Mouse (Mus musculus) myocyte (in vitro differentiated cells): ENCODE data around the gene Wtap.
"Not testable (repeated sequence)": the region's sequence is repeated elsewhere in the genome, so short reads cannot be mapped to it uniquely, and the experiment has no call there.

Experiments used
- MAX ChIP-seq: IDR thresholded peaks from one replicate; pipeline ENCODE4 v1.6.1; 2011; ENCODE audit warnings: low read depth, mild to moderate bottlenecking, control low read depth
- POLR2A ChIP-seq: IDR thresholded peaks from one replicate; pipeline ENCODE4 v1.6.1; 2011; ENCODE audit warnings: low read depth, mild to moderate bottlenecking, control low read depth, moderate library complexity; ENCODE audit not compliant: insufficient read length
- POLR2AphosphoS2 ChIP-seq: IDR thresholded peaks from one replicate; pipeline ENCODE4 v1.6.1; 2011; ENCODE audit warnings: low read depth, control low read depth; ENCODE audit not compliant: insufficient read length
- TCF12 ChIP-seq: IDR thresholded peaks from one replicate; pipeline ENCODE4 v1.6.1; 2011; ENCODE audit warnings: mild to moderate bottlenecking, control low read depth; ENCODE audit not compliant: poor library complexity, insufficient read depth, severe bottlenecking
- TCF3 ChIP-seq: IDR thresholded peaks from one replicate; pipeline ENCODE4 v1.6.1; 2011; ENCODE audit warnings: low read depth, control low read depth; ENCODE audit not compliant: insufficient read length

DNA sequence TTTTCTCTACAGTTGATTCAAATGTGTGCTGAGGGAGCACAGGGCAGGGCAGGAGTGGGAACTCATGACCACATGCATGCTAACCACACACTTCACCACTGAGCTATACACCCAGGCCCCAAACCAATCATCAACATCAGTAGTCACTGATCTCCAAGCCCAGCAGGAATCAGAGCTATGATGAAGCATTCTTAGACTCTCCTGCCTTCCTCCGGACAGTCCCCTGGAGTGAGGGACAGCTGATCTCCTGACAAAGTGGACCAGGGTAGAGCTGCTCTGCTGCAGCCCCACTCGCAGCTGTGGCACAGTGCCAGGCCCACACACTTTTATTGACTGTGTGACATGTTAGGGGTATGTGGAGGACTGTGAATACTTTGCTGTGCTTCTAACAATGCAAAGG is 34.6 kb downstream of the Wtap start:
- not testable (repeated sequence) for TF ChIP-seq POLR2A, TCF3, POLR2AphosphoS2, TCF12, MAX
